Mouse (Mus musculus) hindbrain, embryonic 11.5 days (tissue): ENCODE measurements around the gene Olfr270. TPM values are rescaled to one million over a fixed set of nuclear protein-coding genes. Genes with fewer than 3 reads are reported as not detected.
A peak's percentile ranks its signal among the peaks of the same experiment; 100 is the strongest.

Experiments
- ATAC-seq: fragments of 200-750 bp; cut with Nextera tagmentation; 2 replicates; pipeline ENCODE4 v1.8.0; 2017; ENCODE audit warnings: mild to moderate bottlenecking, moderate TSS enrichment, moderate library complexity; ENCODE audit not compliant: low FRiP score
- DNase-seq: peaks from one replicate; pipeline ENCODE4 v3.0.0-alpha.2; 2015; ENCODE audit warnings: low spot score
- H3K27ac ChIP-seq: fragments of 300-500 bp; sonication (generic); 2 replicates; pipeline ENCODE4 v1.5.1; 2014; ENCODE audit warnings: mild to moderate bottlenecking, low read depth, low read length
- H3K27me3 ChIP-seq: fragments of 300-500 bp; sonication (generic); 2 replicates; pipeline ENCODE4 v1.6.1; 2014; ENCODE audit warnings: mild to moderate bottlenecking, low read length, moderate library complexity, mixed read lengths; ENCODE audit not compliant: control insufficient read depth, insufficient read depth
- H3K36me3 ChIP-seq: fragments of 300-500 bp; sonication (generic); 2 replicates; pipeline ENCODE4 v1.6.1; 2014; ENCODE audit warnings: mild to moderate bottlenecking, low read length, moderate library complexity, mixed read lengths; ENCODE audit not compliant: control insufficient read depth, insufficient read depth
- H3K4me1 ChIP-seq: fragments of 300-500 bp; sonication (generic); replicated peaks from 2 replicates; pipeline ENCODE4 v1.6.1; 2014; ENCODE audit warnings: low read length, mixed read lengths; ENCODE audit not compliant: control insufficient read depth, insufficient read depth
- H3K4me2 ChIP-seq: fragments of 300-500 bp; sonication (generic); replicated peaks from 2 replicates; pipeline ENCODE4 v1.6.1; 2014; ENCODE audit warnings: mild to moderate bottlenecking, low read depth, low read length
- H3K4me3 ChIP-seq: fragments of 300-500 bp; sonication (generic); 2 replicates; pipeline ENCODE4 v1.5.1; 2014; ENCODE audit warnings: low read depth, low read length
- H3K9ac ChIP-seq: fragments of 300-500 bp; sonication (generic); 2 replicates; pipeline ENCODE4 v1.6.1; 2014; ENCODE audit warnings: low read depth, low read length
- H3K9me3 ChIP-seq: fragments of 300-500 bp; sonication (generic); 2 replicates; pipeline ENCODE4 v1.6.1; 2016; ENCODE audit warnings: low read length; ENCODE audit not compliant: control insufficient read depth
- WGBS: fragments of 180-500 bp; shearing (Covaris S2); extraction: QIAGEN DNeasy Blood & Tissue Kit; methylation state at CpG from one replicate; pipeline ENCODE4 v1.1.7; 2014; 5-methylcytosine and 5-hydroxymethylcytosine counted together
- polyA plus RNA-seq: library from polyadenylated mRNA; unstranded; fragments of >200 nt; fragmentation: Nextera tagmentation; extraction: Ambion mirVana; gene quantifications from 2 replicates; pipeline ENCODE4 v1.2.1, GENCODE M21; 2014

The Olfr270 gene
- polyA plus RNA-seq, 1 experiment from 2014 or later: not detected

- no peaks in the 10 kb centered on the region for H3K9me3 ChIP-seq
- ATAC-seq: no peak
- H3K4me2 ChIP-seq: no peak overlapping the region
- no peak for DNase-seq
- no peak overlapping the region for H3K27ac ChIP-seq
- no peaks in the 10 kb centered on the region for H3K4me1 ChIP-seq
- H3K9ac ChIP-seq: no peak overlapping the region
- H3K4me3 ChIP-seq: no peak overlapping the region
- H3K27me3 ChIP-seq: no peaks in the 10 kb centered on the region
- WGBS: 86% methylated on average over 2 of the region's 2 CpGs
- H3K36me3 ChIP-seq: no peaks in the 10 kb centered on the region
These were observed 21.9 kb downstream of the Olfr270 start for GRCm38 (mm10) chr4:52986266-52986665.

GRCm38 (mm10) chr4:52989248-52989647 lies 24.9 kb downstream of the Olfr270 start, which contains the start of gene Nipsnap3a:
Nipsnap3a (plus strand) TSS chr4:52989272.
- peak within 1 kb of the TSS; percentile 17 for H3K4me2 ChIP-seq
- 34% methylated on average over 12 of the region's 12 CpGs for WGBS
- no peaks in the 10 kb centered on the region for H3K4me1 ChIP-seq
- peak; percentile 33 for ATAC-seq
- DNase-seq: peak; percentile 18
- no peaks in the 10 kb centered on the region for H3K27me3 ChIP-seq
- no peaks in the 10 kb centered on the region for H3K9me3 ChIP-seq
- no peak within 1 kb of the TSS for H3K27ac ChIP-seq
- no peaks in the 10 kb centered on the region for H3K36me3 ChIP-seq
- H3K9ac ChIP-seq: no peak within 1 kb of the TSS; the same call in 1 of the 2 replicates
- H3K4me3 ChIP-seq: no peak within 1 kb of the TSS

- H3K36me3 ChIP-seq: no peaks in the 10 kb centered on the region
- no peaks in the 10 kb centered on the region for H3K4me1 ChIP-seq
- ATAC-seq: no peak
- H3K27ac ChIP-seq: no peak overlapping the region
- WGBS: 96% methylated on average over 6 of the region's 6 CpGs
- no peak overlapping the region for H3K4me3 ChIP-seq
- no peak overlapping the region for H3K4me2 ChIP-seq
- DNase-seq: no peak
- H3K27me3 ChIP-seq: no peaks in the 10 kb centered on the region
- H3K9ac ChIP-seq: no peak overlapping the region
- H3K9me3 ChIP-seq: no peaks in the 10 kb centered on the region
These were observed 35.1 kb downstream of the Olfr270 start for GRCm38 (mm10) chr4:52999449-52999848.

GRCm38 (mm10) chr4:53000154-53000553 lies 35.8 kb downstream of the Olfr270 start:
- H3K4me1 ChIP-seq: no peaks in the 10 kb centered on the region
- ATAC-seq (no peak), DNase-seq (no peak)
- no peaks in the 10 kb centered on the region for H3K9me3 ChIP-seq
- H3K27me3 ChIP-seq: no peaks in the 10 kb centered on the region
- H3K36me3 ChIP-seq: no peaks in the 10 kb centered on the region
- 85% methylated on average over 8 of the region's 8 CpGs for WGBS
- no peak overlapping the region for H3K27ac ChIP-seq
- no peak overlapping the region for H3K4me3 ChIP-seq
- no peak overlapping the region for H3K4me2 ChIP-seq
- no peak overlapping the region for H3K9ac ChIP-seq

- H3K9ac ChIP-seq: no peak overlapping the region
- H3K4me3 ChIP-seq: no peak overlapping the region
- no peaks in the 10 kb centered on the region for H3K9me3 ChIP-seq
- H3K27ac ChIP-seq: no peak overlapping the region
- no peak overlapping the region for H3K4me2 ChIP-seq
- peak; percentile 31 for DNase-seq
- ATAC-seq: no peak
- no peaks in the 10 kb centered on the region for H3K27me3 ChIP-seq
- H3K36me3 ChIP-seq: no peaks in the 10 kb centered on the region
- no peaks in the 10 kb centered on the region for H3K4me1 ChIP-seq
- 74% methylated on average over 4 of the region's 4 CpGs for WGBS
These were observed 44.8 kb downstream of the Olfr270 start for GRCm38 (mm10) chr4:53009183-53009582.

- no peak overlapping the region for H3K9ac ChIP-seq
- ATAC-seq: no peak
- DNase-seq: no peak
- H3K4me1 ChIP-seq: no peaks in the 10 kb centered on the region
- H3K4me3 ChIP-seq: no peak overlapping the region
- H3K9me3 ChIP-seq: no peaks in the 10 kb centered on the region
- H3K27me3 ChIP-seq: no peaks in the 10 kb centered on the region
- no peaks in the 10 kb centered on the region for H3K36me3 ChIP-seq
- H3K27ac ChIP-seq: no peak overlapping the region
- no peak overlapping the region for H3K4me2 ChIP-seq
- WGBS: 92% methylated on average over 4 of the region's 4 CpGs
These were observed 45.5 kb downstream of the Olfr270 start for GRCm38 (mm10) chr4:53009871-53010270.

GRCm38 (mm10) chr4:53011732-53012361 lies 47.5 kb downstream of the Olfr270 start, which contains the start of gene Nipsnap3b:
Nipsnap3b (plus strand) TSS chr4:53011880.
- Histone ChIP-seq H3K4me2 (peak within 1 kb of the TSS; percentile 54), H3K36me3 (peaks cover 3% of the 10 kb centered on the region), H3K9ac (peak within 1 kb of the TSS; percentile 81), H3K9me3 (no peaks in the 10 kb centered on the region), H3K27me3 (no peaks in the 10 kb centered on the region), H3K4me1 (no peaks in the 10 kb centered on the region), H3K4me3 (peak within 1 kb of the TSS; percentile 70), H3K27ac (peak within 1 kb of the TSS; percentile 74)
- ATAC-seq (peak; percentile 96), DNase-seq (peak; percentile 98)
- WGBS: 1% methylated on average over 61 of the region's 63 CpGs

GRCm38 (mm10) chr4:53014421-53014820 lies 50.1 kb downstream of the Olfr270 start:
- peaks cover 14% of the 10 kb centered on the region for H3K36me3 ChIP-seq

GRCm38 (mm10) chr4:53015024-53015423 lies 50.7 kb downstream of the Olfr270 start:
- H3K27ac ChIP-seq: no peak overlapping the region
- no peak for ATAC-seq
- no peak overlapping the region for H3K9ac ChIP-seq
- H3K36me3 ChIP-seq: peaks cover 14% of the 10 kb centered on the region
- H3K27me3 ChIP-seq: no peaks in the 10 kb centered on the region
- no peak for DNase-seq
- H3K4me2 ChIP-seq: no peak overlapping the region
- no peak overlapping the region for H3K4me3 ChIP-seq
- no peaks in the 10 kb centered on the region for H3K4me1 ChIP-seq
- H3K9me3 ChIP-seq: no peaks in the 10 kb centered on the region
- WGBS: 98% methylated on average over 3 of the region's 3 CpGs

More at GRCm38 (mm10) chr4:53014421-53014820, 50.1 kb downstream of the Olfr270 start:
- Histone ChIP-seq H3K4me3 (no peak overlapping the region), H3K9ac (no peak overlapping the region), H3K27me3 (no peaks in the 10 kb centered on the region), H3K4me2 (no peak overlapping the region), H3K9me3 (no peaks in the 10 kb centered on the region), H3K27ac (no peak overlapping the region), H3K4me1 (no peaks in the 10 kb centered on the region)
- 93% methylated on average over 7 of the region's 7 CpGs for WGBS
- no peak for DNase-seq
- ATAC-seq: no peak
